Mouse (Mus musculus) testis, adult 2 months (tissue): Measurements from ENCODE around the gene Dohh. TPM values are rescaled to one million over a fixed set of nuclear protein-coding genes. Genes with fewer than 3 reads are reported as not detected.

Source experiments
- H3K27ac ChIP-seq: fragments of 200-500 bp; 2 replicates; pipeline ENCODE4 v1.5.1; 2012; ENCODE audit warnings: low read depth, low read length; ENCODE audit not compliant: control insufficient read depth, insufficient read depth
- H3K27me3 ChIP-seq: fragments of 200-500 bp; 2 replicates; pipeline ENCODE4 v1.6.1; 2012; ENCODE audit warnings: mild to moderate bottlenecking, low read length, moderate library complexity; ENCODE audit not compliant: control insufficient read depth, insufficient read depth
- H3K36me3 ChIP-seq: fragments of 200-500 bp; 2 replicates; pipeline ENCODE4 v1.6.1; 2012; ENCODE audit warnings: mild to moderate bottlenecking, low read length; ENCODE audit not compliant: control insufficient read depth, insufficient read depth
- H3K4me1 ChIP-seq: fragments of 200-500 bp; 2 replicates; pipeline ENCODE4 v1.6.1; 2012; ENCODE audit warnings: low read length; ENCODE audit not compliant: control insufficient read depth, insufficient read depth
- H3K4me3 ChIP-seq: fragments of 200-500 bp; 2 replicates; pipeline ENCODE4 v1.5.1; 2012; ENCODE audit warnings: low read depth, mild to moderate bottlenecking, low read length, moderate library complexity, mixed read lengths; ENCODE audit not compliant: control insufficient read depth
- CTCF ChIP-seq: fragments of 200-500 bp; IDR thresholded peaks from 2 replicates; pipeline ENCODE4 v1.5.1; 2012; ENCODE audit warnings: low read depth, mild to moderate bottlenecking, inconsistent platforms, low read length, moderate library complexity; ENCODE audit not compliant: control insufficient read depth, insufficient read depth, insufficient replicate concordance
- POLR2A ChIP-seq: fragments of 200-500 bp; IDR thresholded peaks from 2 replicates; pipeline ENCODE4 v1.6.1; 2012; ENCODE audit warnings: low read depth, mild to moderate bottlenecking, inconsistent platforms, low read length, moderate library complexity; ENCODE audit not compliant: control insufficient read depth
- polyA plus RNA-seq: library from polyadenylated mRNA; depleted of rRNA; stranded (reverse); fragments of >200 nt; gene quantifications from 2 replicates; pipeline ENCODE4 v1.2.3, GENCODE M21; 2012

Gene Dohh
- polyA plus RNA-seq, 1 experiment: 38.5 TPM

GRCm38 (mm10) chr10:81344421-81345161, 39.6 kb upstream of the Dohh start:
- H3K4me1 ChIP-seq: peaks cover 37% of the 10 kb centered on the region
- no peak overlapping the region for H3K4me3 ChIP-seq
- no peaks in the 10 kb centered on the region for H3K27me3 ChIP-seq
- TF ChIP-seq CTCF (no peak), POLR2A (no peak)
- H3K27ac ChIP-seq: peak overlapping the region; percentile 19; the same call in 1 of the 2 replicates
- H3K36me3 ChIP-seq: no peaks in the 10 kb centered on the region

GRCm38 (mm10) chr10:81345162-81345534, 39.1 kb upstream of the Dohh start:
- no peak for TF ChIP-seq CTCF
- TF ChIP-seq POLR2A: no peak
- Histone ChIP-seq H3K4me1 (peaks cover 40% of the 10 kb centered on the region), H3K4me3 (no peak overlapping the region)

GRCm38 (mm10) chr10:81346453-81347067, 37.7 kb upstream of the Dohh start:
- no peaks in the 10 kb centered on the region for H3K27me3 ChIP-seq
- no peaks in the 10 kb centered on the region for H3K36me3 ChIP-seq
- peak overlapping the region; percentile 82 for H3K4me3 ChIP-seq
- peak overlapping the region; percentile 50 for H3K27ac ChIP-seq
- H3K4me1 ChIP-seq: peaks cover 35% of the 10 kb centered on the region
- TF ChIP-seq CTCF: peak; percentile 16; the same call in 1 of the 2 replicates
- peak; percentile 79; the same call in 1 of the 2 replicates for TF ChIP-seq POLR2A

More at GRCm38 (mm10) chr10:81345162-81345534, 39.1 kb upstream of the Dohh start:
- H3K27me3 ChIP-seq: no peaks in the 10 kb centered on the region
- H3K27ac ChIP-seq: peak overlapping the region; percentile 30; the same call in 1 of the 2 replicates
- H3K36me3 ChIP-seq: no peaks in the 10 kb centered on the region

DNA sequence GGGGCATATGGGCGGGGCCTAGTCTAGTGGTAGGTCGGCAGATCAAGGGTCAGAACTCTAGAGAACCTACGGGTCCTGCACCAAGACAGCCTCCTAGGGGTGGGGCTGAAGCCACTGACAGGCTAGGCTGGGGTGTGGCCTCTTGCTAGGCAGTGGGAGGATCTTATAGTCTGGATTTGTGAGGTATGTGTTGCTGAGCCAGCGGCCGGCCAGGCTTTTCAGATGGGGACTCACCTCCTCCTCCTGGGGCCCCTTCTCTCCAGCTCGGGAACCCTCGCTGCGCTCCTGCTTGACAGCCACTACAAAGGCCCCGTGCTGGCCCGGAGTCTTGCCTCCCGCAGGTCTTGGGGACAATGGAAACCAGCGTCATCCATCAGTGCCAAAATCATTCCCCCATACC, 35.1 kb upstream of the Dohh start:
- Histone ChIP-seq H3K27ac (no peak overlapping the region), H3K4me1 (peaks cover 32% of the 10 kb centered on the region), H3K36me3 (no peaks in the 10 kb centered on the region), H3K27me3 (no peaks in the 10 kb centered on the region), H3K4me3 (no peak overlapping the region)
- TF ChIP-seq CTCF: no peak
- TF ChIP-seq POLR2A: no peak

DNA sequence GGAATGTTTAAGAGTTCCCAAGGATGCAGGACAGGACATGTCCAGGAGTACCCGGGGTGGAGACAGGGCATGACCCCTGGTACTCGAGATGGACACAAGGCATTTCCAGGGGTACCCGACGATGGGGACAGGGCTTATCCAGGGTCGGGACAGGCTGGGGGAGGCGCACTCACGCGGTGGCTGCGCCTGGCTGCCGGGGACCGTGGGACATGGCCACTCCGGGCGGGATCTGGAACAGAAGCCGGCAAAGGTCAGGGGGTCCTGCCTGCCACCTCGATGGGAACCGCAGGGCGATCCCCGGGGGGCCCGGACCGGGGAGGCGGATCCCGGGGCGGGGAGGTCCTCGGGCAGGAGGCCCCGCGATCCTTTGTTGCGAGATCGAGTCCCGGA, 34.3 kb upstream of the Dohh start:
- TF ChIP-seq POLR2A (no peak), CTCF (no peak)
- Histone ChIP-seq H3K4me1 (peaks cover 34% of the 10 kb centered on the region), H3K36me3 (no peaks in the 10 kb centered on the region), H3K27ac (no peak overlapping the region), H3K27me3 (no peaks in the 10 kb centered on the region), H3K4me3 (peak overlapping the region; percentile 83)

DNA sequence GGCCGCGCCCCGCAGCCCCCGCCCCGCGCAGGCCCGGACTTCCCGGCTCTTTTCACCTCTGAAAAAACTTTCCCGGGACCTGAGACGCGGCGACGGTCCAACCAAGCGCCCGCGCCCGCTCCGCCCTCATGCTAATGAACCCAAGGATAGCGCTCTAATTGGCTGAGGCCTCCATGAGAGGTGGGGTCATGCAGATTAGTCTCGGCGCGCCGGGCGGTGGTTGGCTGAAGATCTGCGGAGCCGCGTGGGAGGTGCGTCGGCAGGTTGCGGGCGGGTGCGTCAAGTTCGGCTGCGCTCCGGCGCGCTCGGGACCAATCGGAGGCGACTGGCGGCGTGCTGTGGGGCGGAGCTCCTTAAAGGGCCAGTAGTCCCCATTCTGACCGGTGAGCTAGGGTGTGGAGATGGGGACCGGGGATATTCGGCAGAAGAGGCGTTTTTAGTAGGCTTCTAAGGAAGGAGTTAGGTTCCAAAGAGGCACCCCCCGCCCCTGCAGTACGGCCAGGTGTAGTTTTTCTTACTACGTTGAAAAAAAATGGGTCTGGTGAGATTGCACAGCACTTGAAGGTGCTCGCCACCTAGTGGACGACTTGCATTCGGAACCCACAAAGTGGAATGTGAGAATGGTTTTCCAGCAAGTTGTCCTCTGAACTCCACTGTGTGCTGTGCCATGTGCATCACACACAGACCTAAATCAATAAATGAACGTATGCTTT, 33.7 kb upstream of the Dohh start, which contains the start of gene Hmg20b:
Hmg20b (minus strand) TSS at position 130 of the 713 bp plus-strand sequence.
- Histone ChIP-seq H3K4me1 (peaks cover 36% of the 10 kb centered on the region), H3K4me3 (peak within 1 kb of the TSS; percentile 83), H3K27me3 (no peaks in the 10 kb centered on the region), H3K36me3 (no peaks in the 10 kb centered on the region), H3K27ac (peak within 1 kb of the TSS; percentile 22; the same call in 1 of the 2 replicates)
- TF ChIP-seq POLR2A (no peak), CTCF (peak; percentile 59)

DNA sequence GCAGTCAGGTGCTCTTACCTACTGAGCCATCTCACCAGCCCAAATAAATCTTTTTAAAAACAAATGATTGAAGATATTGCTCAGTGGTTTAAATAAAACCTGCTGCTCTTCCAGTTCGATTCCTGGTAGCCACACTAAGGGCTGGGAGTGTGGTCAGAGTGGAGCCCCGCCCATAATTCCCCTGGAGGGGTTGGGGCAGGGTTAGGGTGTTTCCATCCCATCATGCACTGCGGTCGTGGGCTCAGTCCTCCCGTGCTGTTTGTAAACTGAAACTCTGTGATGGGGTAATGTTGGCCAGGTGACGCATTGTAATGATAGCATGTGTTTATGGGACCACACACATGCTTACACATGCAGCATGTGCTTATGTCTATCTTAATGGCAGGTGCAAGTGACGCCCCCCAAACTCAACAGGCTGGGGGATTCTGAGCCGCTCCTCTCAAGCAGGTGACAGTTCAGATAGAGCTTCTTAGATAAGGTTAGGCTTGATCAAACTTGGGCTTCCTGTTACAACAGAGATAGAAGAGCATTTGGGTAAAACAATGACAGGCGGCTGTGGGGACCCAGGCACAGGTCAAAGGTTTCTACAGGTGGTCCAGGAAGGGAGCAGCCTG, 32.4 kb upstream of the Dohh start:
- no peak overlapping the region for H3K27ac ChIP-seq

More for the DNA sequence above, 32.4 kb upstream of the Dohh start:
- TF ChIP-seq POLR2A: no peak
- TF ChIP-seq CTCF: no peak
- no peak overlapping the region for H3K4me3 ChIP-seq
- peaks cover 38% of the 10 kb centered on the region for H3K4me1 ChIP-seq
- H3K27me3 ChIP-seq: no peaks in the 10 kb centered on the region
- no peaks in the 10 kb centered on the region for H3K36me3 ChIP-seq
